Mouse (Mus musculus): ENCODE data around the gene Cdipt.

- TF ChIP-seq CTCF (conservative IDR thresholded peaks at IDR 0.05; ENCODE audit: low read length), result no peak
- no peak for TF ChIP-seq NANOG (IDR thresholded peaks at IDR 0.05; ENCODE audit: borderline replicate concordance, low read length)
Measured at GRCm38 (mm10) chr7:126959780-126960179, 15.9 kb upstream of the Cdipt start.
